Mouse (Mus musculus): Measurements from ENCODE around the gene Cfap73. TPM values are rescaled to one million over a fixed set of nuclear protein-coding genes. Genes with fewer than 3 reads are reported as not detected.

Cfap73 gene
- not detected for total RNA-seq (2023)

GRCm38 (mm10) chr5:120634131-120634530, at the start of gene Cfap73:
Gene Cfap73 (minus strand): TSS chr5:120634235.

GRCm38 (mm10) chr5:120648569-120649373, 14.7 kb upstream of the Cfap73 start, which contains the start of gene Rasal1:
Gene Rasal1 (plus strand): TSS chr5:120648812.

GRCm38 (mm10) chr5:120612442-120612821, 21.6 kb downstream of the Cfap73 start, which contains the start of the genes Rita1 and Ddx54:
Gene Rita1 (minus strand): TSS chr5:120612589.
Gene Ddx54 (plus strand): TSS chr5:120612739.

GRCm38 (mm10) chr5:120588569-120589094, 45.4 kb downstream of the Cfap73 start, which contains the start of the genes Tpcn1 and Iqcd:
Gene Tpcn1 (minus strand): TSS chr5:120588673.
Gene Iqcd (plus strand): TSS chr5:120589016.

Other genes with a start within 250 kb of the Cfap73 start
- not detected for gene Lhx5, start 202.5 kb downstream of the Cfap73 start, total RNA-seq (2023)
- gene Sdsl, start 161.4 kb downstream of the Cfap73 start, total RNA-seq (2023): 0.58 TPM
- not detected for gene Sds, start 157.7 kb downstream of the Cfap73 start, total RNA-seq (2023)
- gene Plbd2, start 130.6 kb downstream of the Cfap73 start, total RNA-seq (2023): 23.7 TPM
- gene Slc8b1, start 123.1 kb downstream of the Cfap73 start, total RNA-seq (2023): 7.4 TPM
- gene Tpcn1, start 45.6 kb downstream of the Cfap73 start, total RNA-seq (2023): 51.9 TPM
- 1.1 TPM for gene Iqcd, start 45.2 kb downstream of the Cfap73 start, total RNA-seq (2023)
- 4.3 TPM for gene Rita1, start 21.6 kb downstream of the Cfap73 start, total RNA-seq (2023)
- 127 TPM for gene Ddx54, start 21.5 kb downstream of the Cfap73 start, total RNA-seq (2023)
- 18.0 TPM for gene Rasal1, start 14.6 kb upstream of the Cfap73 start, total RNA-seq (2023)
- gene Dtx1, start 77.7 kb upstream of the Cfap73 start, total RNA-seq (2023): 280 TPM
- gene Oas2, start 115.6 kb upstream of the Cfap73 start, total RNA-seq (2023): 4.1 TPM
- gene Oas3, start 143.4 kb upstream of the Cfap73 start, total RNA-seq (2023): 13.6 TPM
- gene Oas1e, start 161.3 kb upstream of the Cfap73 start, total RNA-seq (2023): 1.2 TPM
- 16.8 TPM for gene Oas1c, start 178.3 kb upstream of the Cfap73 start, total RNA-seq (2023)
- not detected for gene Oas1f, start 213.1 kb upstream of the Cfap73 start, total RNA-seq (2023)
- gene Oas1h, start 227.2 kb upstream of the Cfap73 start, total RNA-seq (2023): not detected